Mouse (Mus musculus) cerebellum, adult 8-10 months (tissue): ENCODE measurements at regions not wholly inside any gene's neighbourhood (a gene's known extent, or its start where the extent isn't known, plus 50 kb on each side); places are given as distances from the start of the nearest gene placed in this dataset.

Source experiments
- DNase-seq: peaks from one replicate; pipeline ENCODE4 v3.0.0; 2022

DNA sequence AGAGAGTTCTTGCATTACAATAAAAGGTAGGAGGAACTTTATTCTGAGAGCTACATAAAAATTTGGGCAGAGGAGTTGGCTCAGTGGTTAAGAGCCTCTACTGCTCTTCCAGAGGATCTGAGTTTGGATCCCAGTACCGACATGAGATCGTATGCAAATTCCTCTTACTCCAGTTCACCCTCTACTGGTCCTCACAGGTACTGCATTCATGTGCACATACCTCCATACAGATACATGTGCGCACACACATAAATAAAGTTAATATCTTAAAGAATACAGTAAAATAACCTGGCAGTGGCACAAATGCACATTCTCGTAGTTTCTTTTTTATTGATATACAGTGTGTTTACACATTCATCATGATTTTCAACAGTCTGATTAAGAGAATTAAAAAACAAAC, 232.4 kb downstream of the Vps13c start:
- DNase-seq = no peak

GRCm38 (mm10) chr9:68077329-68077728, 237.1 kb downstream of the Vps13c start:
- no peak for DNase-seq

DNA sequence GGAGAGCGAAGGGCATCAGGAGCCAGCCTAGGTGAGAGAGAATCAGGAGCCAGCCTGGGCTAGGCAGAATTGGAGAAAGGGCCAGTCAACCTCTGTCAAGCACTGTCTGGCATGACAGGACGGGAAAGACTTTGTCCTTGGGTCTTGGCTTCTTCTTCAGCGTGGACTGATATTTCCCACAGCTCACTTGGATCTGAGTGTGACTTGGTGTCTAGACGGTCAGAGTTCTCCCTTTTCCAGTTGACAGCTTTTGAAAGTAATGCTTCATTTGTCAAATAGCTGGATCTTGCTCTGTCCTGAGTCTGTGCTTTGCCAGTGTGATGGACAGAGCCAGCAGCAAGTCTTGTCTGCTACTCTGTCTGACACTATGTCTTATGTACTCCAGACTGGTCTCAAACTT, 243.1 kb downstream of the Vps13c start:
- no peak for DNase-seq

DNA sequence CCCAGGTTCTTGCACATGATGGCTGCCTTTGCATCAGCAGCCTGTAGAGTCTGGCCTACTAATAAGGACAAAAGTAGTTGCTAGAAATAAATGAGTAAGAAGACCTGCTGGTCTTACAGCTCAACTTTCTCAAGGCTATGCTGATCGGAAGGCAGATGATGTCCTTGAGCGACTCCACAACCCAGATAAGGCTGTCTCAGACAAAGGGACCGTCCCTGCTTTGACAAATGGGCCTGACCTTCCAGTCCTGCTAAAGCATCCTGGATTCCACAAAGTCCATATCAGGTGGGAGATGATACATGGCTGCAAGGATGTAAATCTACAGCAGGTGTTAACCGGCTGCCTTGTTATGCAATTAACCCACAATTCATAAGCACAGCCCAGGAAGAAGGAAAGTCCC, 244.8 kb downstream of the Vps13c start:
- DNase-seq = no peak

DNA sequence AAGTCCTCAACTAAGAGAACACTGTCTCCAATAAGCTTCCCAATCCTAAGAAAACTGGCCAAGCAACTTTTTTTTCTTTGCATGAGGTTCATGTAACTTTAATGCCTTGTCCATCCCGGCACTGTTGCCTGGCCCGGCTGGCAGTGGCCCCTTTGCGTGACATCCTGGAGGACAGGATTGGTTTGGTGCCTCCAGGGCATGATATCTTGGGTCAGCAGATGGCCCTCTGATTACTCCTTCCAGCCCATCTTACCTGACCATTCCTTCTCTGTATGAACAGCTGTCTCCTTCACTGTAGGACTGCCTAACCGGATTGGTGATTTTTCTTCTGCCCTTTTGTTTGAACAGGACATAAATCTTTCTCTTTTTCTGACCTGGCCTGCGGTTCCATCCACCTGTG, 254.4 kb downstream of the Vps13c start:
- no peak for DNase-seq

DNA sequence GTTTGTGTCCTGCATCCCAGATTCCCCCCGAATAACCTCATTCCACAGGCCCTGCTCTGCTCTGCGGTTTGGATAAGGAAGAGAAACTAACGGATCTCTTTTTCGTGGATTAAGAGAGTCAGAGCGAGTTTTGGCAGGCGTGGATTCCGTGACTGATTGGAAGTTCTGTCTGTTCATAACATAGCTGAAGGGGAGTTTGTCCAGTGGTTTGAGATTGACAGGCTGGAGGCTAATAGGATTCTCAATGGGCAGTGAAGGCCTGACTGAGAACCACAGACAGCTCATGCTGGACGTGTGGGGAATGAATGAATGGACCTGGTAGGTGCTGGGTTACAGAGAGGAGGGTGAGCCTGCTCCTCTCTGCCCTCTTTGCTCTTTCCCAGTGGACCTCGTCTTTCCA, 269.6 kb downstream of the Vps13c start:
- no peak for DNase-seq

DNA sequence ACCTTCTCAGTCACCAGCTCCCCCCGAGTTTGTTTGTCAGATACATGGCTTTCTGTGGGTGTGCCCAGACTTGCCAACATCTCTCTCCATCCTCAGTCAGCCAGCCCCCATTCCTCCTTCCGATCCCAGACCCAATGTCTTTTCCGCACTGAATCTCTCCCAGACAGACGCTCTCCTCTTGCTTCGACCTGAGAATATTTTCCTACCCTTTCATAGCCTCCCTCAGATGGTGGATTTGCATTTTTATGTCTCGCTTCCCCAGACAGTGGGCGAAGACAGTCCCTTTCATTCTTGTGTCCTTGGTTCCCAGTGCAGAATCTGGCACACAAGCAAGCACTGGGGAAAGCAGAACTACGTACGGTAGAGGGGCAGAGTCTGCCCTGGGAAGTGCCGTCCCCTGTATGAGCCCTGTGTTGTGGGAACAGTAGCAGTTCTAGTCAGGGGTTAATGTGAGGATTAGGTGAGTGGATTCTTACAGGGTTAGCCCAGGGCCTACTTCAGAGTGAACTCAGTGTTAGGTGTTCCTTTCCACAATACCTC, 275.0 kb downstream of the Vps13c start:
- DNase-seq = no peak

GRCm38 (mm10) chr9:68116221-68116741, 276.1 kb downstream of the Vps13c start:
- peak; percentile 31 for DNase-seq

- DNase-seq = no peak
These were observed 278.1 kb downstream of the Vps13c start for GRCm38 (mm10) chr9:68118266-68118665.

DNA sequence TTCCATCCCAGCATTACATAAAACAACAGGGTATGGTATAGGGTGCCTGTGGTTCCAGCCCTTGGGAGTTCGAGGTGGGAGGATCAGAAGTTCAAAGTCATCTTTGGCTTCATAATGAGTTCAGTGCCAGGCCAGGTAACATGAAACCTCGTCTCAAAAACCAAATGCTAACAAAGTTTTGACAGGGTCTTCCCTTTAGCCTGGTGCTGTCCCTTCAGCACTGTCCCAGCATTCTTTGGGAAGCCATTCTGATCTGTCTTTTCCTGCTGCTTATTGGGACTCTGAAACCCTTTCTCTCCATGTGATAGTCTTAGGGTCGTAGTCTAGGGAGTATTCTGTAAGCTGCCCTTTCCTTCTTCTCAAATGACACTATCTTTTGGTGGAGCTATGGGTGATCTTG, 282.1 kb downstream of the Vps13c start:
- DNase-seq = no peak

DNA sequence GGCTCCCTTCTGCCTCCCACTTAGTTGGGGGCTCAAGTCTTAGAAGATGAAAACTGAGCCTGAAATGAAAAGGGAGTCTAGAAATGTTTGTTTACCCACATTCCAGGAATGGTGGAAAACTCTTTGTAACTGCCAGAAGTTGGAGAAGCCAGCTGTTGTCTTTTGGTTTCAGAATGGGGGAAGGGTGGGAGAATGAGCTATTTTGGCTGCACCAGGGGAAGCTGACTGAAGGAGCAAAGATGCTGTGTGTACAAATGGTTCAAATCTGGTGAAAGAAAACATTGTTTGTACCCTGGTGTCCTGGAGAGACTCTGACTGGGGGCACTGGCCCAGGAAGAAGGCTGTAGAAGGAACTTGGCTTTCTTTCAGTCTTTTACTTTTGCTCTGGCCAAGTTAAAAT, 291.1 kb downstream of the Vps13c start:
- DNase-seq = no peak

- no peak for DNase-seq
These were observed 295.4 kb downstream of the Vps13c start for GRCm38 (mm10) chr9:68135446-68136050.

- no peak for DNase-seq
These were observed 322.8 kb downstream of the Vps13c start for GRCm38 (mm10) chr9:68162813-68163570.

GRCm38 (mm10) chr9:68166556-68166955, 326.4 kb downstream of the Vps13c start:
- no peak for DNase-seq

DNA sequence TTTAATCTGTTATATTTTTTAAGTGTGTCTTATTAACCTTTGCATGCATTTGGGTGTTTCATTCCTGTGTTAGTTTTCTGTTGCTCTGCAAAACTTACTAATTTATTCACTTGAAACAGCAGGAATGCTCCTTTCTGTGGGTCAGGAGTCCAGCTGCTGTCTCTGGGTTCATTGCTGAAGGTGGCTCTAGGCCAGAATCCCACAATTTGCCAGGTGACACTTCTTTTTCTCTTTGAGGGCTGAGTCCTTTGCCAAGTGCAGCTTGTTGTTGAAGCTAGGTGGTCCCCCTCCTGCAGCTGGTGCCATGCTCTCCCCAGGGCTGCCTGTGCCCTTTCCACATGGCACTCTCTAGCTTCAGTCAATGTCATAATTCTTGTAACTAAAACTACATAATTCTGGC, 348.7 kb downstream of the Vps13c start:
- no peak for DNase-seq

- no peak for DNase-seq
These were observed 359.6 kb downstream of the Vps13c start for GRCm38 (mm10) chr9:68199831-68200230.

DNA sequence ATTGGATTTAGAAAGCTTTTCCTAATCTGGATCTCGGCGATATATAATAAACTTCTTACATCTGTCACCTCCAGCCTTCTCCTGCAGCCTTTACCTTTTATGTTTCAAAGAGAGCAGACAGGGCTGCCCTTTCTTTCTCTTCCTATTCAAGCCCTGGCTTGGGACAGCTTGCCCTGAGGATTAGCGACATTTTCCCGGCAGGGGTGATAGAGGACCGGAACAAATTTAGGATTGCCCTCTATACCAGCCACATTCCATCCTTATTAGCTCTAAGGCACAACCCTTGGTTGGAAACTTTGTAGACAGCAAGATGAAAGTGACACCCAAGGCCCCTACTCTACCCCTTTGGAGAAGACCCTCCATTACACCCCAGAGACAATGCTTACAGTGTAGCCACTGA, 360.8 kb downstream of the Vps13c start:
- no peak for DNase-seq

DNA sequence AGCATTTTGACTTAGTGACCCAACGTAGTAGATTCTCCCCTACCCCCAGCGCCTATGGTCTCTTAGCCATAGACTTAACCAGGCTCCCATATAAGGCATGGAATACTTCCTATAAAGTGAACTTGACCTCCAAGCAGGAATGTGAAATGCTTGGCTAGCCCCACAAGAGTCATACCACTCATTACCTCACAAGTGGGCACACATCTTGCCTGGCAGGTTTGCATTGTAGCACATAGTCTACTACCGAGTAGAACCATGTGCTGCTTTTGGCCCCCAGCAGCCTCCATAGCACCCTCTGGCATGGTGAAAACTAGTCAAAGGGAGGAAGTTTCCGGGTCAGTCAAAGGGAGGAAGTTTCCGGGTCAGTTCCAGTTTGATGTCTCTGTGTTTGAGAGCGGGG, 385.5 kb downstream of the Vps13c start:
- no peak for DNase-seq

DNA sequence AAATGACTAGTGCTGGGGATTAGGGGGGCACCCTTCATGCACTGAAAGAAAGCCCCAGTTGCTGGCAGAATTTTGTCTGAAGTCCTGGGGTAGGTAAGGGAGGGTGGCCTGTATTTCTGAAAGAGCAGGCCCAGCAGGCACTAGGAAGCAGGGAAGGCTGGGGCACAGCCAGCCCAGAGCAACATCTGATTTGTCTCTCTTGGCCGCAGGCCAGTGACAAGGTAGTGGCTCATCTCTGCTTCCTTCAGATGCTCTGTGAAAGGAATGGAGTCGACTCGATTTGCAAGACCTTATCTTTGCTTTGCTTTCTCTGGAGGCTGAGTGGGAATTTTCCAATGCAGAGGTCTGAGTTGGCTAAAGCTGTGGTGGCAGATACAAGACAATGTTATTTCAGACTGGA, 390.9 kb downstream of the Vps13c start:
- no peak for DNase-seq

- DNase-seq = peak; percentile 21
These were observed 394.9 kb downstream of the Vps13c start for GRCm38 (mm10) chr9:68234979-68235649.

- no peak for DNase-seq
These were observed 398.9 kb downstream of the Vps13c start for GRCm38 (mm10) chr9:68239121-68239520.

DNA sequence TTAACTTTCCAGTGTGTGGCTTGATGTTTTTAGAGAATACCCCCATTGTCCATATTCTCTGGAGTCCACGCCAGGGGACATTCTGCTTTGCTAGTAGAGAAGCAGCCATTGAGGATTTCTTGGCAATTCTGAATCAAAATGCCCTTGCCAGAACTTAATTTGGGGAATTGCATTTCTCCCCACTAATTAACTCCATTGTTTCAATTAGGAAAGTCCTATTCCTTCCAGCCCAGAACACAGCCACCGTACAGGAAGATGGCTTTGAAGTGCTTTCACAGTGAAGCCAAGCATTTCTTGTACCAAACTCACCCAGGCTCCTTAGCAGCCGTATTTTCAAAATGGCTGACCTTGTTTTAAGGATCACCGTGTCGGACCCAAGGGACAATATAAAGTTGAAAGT, 399.4 kb downstream of the Vps13c start:
- no peak for DNase-seq

DNA sequence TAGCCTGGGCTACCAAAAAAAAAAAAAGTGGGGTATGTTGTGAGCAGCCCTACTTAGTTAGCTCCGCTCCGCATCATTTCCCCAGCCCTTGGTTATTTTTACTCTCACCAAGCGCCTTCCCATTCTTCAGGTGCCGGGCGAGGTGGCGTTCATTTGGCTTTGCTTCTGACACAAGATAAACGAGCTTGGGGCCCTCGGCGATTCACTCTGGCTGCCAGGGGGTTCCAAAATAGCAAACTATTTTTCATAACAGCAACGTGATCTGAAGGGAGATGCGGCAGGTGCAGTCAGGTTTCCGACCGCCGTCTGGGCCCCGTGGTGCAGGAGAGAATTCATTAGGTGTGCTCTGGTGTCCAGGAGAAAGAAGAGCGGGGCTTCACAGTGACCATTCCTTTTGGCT, 403.6 kb upstream of the Rora start:
- no peak for DNase-seq

GRCm38 (mm10) chr9:68254218-68254617, 399.4 kb upstream of the Rora start:
- no peak for DNase-seq
